Mouse (Mus musculus) layer of hippocampus, adult 9-11 months (tissue): ENCODE results near the gene Nlrx1.
A peak's percentile ranks its signal among the peaks of the same experiment; 100 is the strongest.
"Not testable (repeated sequence)": the region's sequence is repeated elsewhere in the genome, so short reads cannot be mapped to it uniquely, and the experiment has no call there.

ENCODE experiments used
- DNase-seq: peaks from one replicate; pipeline ENCODE4 v3.0.0; 2022

Gene Nlrx1

DNA sequence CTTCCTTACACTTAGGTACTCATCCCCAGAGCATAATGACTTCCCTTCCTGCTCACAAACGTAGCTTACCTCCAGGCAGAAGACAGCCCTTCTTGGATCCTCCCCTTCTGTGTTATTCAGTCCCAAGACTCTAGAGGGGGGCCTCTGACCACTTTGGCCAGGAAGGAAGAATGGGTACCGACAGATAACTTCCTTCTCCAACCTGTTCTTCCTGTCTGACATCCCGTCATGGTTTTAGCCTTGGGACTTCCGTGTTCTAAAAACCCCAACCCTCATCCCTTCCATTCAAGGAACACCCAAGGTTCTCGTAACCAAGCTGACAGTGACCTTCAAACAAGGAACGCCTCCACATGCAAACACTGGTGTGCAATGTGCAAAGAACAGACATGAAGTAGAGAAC, at the start of gene Nlrx1:
Nlrx1 (minus strand) TSS at position 168 of the 400 bp plus-strand sequence.
- no peak for DNase-seq

DNA sequence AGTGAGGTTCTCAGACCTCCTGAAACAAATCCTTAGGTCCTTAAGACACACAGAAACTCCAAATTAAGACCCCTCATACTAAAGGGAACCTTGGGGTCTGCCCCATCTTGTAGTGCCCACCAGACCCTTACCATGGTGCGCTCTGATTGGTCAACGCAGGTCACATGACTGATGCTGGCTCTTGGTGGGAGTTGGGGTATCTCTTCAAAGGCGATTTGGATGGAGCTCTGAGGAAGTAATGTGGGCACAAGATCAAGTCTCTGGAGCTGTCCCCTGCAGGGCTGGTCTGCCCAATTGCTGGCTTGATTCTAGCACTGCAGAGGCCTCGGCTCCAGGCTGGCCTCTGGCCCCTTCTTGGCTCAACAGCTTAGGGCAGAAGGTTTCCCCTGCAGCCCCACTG, 49.1 kb upstream of the Nlrx1 start:
- no peak for DNase-seq

DNA sequence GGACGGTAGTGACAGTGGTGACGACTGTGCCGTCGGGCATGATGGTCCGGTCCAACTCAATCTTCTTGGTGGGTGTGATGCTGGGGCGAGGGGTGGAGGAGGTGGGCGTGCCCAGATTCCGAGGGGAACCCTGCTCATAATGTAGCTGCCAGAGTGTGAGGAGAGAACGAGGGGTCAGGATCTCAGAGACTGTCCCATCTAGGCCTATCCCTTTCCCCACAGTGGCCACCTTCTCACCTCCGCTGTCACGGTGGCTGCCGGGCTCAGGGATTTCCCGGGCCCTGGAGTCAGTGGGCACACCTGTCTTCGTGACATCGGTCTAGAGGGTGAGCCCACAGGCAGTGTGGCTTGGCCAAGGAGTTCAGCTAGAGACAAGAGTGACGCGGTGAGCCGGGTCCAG, 46.5 kb upstream of the Nlrx1 start:
- DNase-seq, result no peak

DNA sequence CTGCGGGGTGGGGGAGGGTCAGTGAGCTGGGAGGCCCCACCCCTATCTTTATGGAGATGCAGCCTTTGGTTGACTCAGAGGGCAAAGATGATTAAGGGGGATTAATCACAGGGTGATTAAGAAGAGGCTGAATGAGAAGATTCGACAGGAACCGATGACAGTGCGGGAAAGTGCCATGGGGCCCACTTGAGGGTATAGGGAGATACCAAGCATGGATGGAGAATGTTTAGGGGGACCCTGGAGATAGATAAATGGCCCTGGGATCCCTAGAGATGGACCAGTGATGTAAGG, 45.8 kb upstream of the Nlrx1 start:
- no peak for DNase-seq

DNA sequence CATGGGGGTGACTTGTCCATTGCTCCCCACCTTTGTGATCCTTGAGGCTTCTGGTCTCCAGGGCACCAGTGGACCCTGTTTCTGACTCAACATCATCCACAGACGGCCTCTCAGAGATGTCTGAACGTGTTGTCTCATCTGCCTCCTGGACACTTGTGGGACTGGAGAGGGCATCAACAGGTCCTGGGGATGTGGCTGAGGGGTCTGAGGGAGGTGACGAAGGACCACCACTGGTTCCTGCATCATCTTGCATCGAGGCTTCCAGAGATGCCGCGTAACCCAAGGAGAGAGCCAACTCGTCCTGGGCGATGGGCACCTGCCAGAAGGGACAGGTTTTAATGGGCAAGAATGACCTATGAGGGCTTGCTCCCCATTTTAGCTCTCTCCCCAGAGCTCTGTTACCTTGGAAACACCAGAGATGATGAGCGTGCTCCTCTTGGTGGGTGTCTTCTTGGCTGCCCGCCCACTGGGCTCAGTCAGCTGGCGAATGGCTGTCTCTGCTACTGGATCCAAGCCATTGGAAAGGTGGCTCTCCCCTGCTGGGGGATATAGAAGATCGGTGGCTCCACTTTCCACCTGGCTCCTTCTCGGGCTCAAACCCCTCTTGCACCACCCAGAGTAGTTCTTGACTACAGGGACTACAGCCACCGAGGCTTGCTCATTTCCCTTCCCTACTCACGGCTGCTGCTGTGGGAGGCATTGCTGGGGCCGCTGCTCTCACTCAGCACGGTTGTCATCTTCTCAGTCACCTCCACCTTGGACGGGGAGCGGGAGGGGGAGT, 45.3 kb upstream of the Nlrx1 start:
- DNase-seq, result peak; percentile 85

DNA sequence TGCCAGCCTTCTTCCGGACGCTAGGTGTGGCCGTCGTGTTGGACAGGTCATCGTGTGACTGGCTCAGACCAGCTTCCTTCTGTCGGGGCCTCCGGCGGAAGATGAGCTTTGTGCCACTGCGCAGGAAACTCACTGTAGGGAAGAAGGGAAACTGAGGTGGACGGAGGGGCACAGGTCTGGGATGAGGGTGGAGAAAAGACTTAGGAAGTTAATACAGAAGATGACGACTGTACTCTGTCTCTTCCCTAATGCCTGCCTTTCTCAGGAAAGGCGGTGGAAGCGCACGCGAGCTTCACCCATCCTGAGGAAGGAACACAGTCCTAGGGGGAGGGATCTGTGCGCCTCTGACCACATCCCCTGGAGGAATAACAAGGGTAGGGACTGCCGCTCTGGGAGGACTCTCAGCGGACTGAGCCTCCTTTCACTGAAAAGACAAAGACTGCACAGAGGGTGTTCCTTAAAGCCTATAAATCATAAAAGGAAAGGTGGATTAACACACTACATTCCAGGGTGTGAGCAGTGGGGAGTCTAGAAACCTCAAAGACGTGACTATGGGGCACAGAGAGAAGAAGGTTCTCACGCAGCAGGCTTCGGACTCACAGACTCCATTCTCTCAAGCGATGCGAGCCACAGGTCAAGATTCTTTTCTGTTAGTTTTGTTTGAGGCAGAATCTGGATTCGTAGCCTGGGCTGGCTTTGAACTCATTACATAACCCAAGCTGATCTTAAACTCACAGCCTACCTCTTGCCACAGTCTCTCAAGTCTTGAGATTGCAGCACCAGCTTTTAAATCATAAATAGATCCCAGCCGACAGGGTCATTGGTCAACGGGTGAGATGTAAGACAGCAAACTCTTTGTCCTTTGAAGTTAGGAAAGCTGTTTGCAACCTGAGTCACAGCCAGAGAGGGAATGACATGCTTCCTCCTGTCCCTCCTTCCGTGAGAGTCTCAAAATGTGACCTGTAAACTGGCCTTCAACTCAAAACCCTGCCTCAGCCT, 43.0 kb upstream of the Nlrx1 start:
- no peak for DNase-seq

DNA sequence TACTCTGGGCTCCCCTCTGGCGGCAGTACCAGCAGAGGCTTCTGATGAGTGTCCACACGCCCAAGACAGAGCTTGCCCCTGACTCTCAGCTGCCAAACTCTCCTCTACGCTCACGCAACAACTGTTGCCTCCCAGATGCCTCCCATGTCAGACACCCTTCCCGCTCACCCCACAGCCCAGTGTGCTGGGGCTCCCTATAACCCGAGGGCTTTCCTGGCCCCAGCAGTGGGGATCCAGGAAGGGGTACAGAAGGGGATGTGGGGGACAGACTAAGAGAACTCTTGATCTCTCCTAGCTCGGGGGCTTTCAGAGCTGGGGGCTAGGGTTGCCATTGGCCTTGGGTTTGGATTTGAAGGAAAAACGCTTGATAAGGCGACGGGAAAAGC, 42.3 kb upstream of the Nlrx1 start:
- no peak for DNase-seq

DNA sequence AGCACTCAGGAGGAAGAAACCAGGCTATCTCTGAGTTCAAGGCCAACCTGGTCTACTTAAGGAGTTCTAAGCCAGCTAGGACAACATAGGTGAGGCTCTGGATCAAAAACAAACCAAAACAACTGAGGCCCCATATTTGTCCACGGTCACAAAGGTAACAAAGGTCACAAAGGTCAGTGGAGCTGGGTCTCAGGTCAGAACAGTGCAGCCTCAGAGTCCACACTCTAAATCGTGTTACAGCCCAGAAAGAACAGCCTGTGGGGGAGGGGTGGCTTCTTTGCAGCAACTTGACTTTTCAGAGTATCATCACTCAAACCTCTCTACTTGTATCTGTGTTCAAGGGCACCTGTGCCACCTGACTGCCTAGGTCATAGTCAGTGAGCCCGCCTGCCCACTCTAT, 41.4 kb upstream of the Nlrx1 start:
- DNase-seq, result no peak

DNA sequence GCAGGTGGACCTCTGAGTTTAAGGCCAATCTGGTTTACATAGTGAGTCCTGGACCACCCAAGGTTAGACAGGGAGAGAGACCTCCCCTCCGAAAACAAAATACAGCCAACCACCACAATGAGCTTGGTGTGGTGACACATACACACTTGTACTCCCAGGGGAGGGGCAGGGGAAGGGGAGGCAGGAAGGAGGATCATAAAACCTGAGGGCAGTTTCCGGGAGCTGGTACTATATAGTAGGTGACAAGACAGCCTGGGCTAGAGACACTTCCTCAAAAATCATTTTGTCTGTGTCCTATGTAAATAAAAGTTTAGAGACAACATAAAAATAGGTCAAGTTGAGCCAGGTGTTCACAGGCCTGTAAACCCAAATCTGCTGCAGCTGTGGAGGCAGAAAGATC, 38.8 kb upstream of the Nlrx1 start:
- no peak for DNase-seq

DNA sequence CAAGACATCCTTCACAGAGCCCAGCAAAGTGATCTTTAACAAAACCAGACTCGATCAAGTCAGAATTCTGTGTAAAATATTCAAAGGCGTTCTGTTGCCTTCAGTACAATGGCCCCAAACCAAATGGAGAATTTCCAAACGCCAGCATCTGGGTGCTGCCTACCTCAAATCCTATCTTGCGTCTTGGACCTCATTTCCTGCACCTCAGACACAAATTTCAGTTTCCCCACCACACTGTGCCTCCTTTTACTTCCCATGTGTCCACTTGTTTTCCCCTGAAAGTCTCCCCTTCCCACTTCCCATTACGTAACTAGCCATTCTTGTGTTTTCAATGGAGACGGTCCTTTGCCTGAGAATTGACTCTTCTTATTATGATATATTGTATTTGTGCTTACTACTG, 38.1 kb upstream of the Nlrx1 start:
- DNase-seq, result no peak

DNA sequence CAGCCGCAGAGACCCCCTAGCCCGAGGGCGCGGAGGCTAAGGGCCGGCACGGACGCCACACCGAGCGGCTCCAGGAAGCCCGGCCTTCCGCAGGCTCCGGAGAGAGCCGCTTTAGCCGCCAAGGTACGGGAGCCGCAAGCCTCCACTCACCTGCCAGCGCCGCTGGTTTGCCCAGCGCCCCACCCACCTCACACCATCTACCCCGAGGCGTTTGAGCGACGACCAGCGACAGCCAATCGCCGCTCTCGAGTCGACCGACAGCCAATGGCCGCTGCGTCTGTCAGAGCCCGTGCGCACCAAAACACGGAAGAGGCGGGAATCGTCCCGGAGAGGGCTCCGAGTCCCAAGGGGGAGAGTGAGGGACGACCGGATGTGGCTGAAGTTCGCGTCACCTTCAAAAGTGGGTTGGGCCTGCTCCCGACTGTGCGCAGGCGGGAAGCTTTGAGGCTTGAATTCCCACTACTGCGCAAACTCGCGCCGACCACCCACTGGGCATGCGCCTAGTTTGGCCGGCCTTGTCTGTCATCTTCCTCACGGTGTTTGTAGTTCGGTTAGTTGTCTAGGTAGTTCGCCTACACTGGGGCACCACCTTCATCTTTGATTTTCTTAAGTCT, 37.2 kb upstream of the Nlrx1 start, which contains the start of gene Hinfp:
Hinfp (minus strand) TSS at position 206 of the 614 bp plus-strand sequence.
- DNase-seq, result peak; percentile 99

DNA sequence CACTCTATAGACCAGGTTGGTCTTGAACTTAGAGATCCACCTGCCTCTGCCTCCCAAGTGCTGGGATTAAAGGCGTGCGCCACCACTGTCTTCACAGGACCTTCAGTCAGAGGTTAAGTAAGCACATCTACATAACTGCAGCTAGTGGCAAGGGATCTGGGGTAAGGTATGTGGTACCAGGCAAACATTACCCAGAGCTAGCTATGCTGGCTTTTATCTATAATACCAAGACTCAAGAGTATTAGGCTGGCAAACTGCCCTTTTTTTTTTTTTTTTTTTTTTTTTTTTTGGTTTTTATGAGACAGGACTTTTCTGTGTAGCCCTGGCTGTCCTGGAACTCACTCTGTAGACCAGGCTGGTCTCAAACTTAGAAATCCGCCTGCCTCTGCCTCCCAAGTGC, 31.6 kb upstream of the Nlrx1 start:
- not testable (repeated sequence) for DNase-seq

DNA sequence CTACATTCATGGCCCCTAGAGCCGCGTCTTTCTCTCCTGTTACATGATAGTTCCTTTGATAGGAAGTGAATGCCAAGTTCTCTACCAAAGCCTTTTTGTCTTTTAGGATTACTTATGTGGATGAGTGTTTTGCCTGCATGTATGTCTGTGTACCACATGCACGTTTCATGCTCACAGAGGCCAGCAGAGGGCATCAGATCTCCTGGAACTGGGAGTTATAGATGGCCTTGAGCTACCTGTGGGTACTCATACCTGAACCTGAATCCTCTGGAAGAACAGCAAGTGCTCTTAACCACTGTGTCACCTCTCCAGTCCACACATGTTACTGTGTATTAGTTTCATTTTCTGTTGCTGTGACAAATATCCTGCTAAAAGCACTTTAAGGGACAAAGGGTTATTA, 24.1 kb upstream of the Nlrx1 start:
- DNase-seq, result no peak

DNA sequence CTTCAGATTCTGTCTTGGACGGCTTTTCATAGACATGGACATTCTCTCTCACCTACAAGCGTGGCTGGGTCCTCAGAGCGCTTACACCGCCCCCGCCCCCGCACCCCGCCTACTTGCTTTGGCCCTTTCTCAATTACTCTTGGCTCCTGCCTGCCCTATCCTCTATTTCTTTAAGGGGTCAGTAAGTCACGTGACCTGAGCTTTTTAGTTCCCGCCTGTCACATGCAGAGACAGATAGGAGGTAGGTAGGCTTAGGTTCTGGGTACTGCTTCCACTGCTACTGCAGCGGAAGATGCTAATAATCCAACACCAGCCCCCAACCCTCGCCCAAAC, 20.5 kb upstream of the Nlrx1 start:
- DNase-seq, result no peak

DNA sequence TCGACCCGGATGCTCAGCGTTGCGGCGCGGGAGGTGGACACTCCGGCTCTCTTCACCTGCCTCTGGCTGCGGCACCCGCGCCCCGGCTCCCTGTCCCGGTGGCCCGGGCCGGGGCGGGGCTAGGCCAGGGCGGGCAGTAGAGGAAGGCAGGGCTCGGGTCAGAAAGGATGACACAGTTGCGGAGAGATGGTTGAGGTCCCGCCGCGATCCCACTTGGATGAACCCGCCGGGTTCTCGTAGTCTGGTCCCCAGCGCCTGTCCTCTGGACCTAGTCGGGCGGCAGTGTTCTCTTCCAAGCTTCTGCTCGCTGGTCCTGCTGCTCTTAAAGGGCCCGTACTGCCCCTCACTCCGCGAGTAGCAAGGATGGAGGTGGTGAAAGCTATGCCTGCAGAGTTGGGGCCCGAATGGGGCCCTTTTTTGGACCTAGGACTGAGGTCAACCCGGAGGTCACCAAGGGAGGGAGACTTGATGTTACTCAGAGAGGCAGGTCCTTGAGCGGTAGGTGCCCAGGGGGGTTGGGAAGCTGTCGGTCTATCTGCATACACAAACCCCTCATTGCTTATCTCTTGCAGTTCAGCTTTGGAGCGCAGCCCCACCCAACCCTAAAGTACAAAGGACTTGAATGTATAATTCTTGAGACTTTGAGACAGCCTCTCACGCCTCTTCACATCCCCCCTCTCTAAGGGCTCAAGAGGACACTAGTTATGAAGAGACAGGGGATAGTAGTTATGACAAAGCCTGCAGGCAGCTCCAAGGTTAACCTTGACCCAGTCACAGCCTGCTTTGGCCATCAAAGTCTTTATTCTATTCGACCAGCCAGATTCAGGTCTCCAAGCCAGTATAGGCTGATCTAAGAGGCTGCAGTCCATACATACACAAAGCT, 19.9 kb upstream of the Nlrx1 start, which contains the start of gene Abcg4:
Abcg4 (minus strand) TSS at position 540 of the 883 bp plus-strand sequence.
- peak; percentile 43 for DNase-seq

DNA sequence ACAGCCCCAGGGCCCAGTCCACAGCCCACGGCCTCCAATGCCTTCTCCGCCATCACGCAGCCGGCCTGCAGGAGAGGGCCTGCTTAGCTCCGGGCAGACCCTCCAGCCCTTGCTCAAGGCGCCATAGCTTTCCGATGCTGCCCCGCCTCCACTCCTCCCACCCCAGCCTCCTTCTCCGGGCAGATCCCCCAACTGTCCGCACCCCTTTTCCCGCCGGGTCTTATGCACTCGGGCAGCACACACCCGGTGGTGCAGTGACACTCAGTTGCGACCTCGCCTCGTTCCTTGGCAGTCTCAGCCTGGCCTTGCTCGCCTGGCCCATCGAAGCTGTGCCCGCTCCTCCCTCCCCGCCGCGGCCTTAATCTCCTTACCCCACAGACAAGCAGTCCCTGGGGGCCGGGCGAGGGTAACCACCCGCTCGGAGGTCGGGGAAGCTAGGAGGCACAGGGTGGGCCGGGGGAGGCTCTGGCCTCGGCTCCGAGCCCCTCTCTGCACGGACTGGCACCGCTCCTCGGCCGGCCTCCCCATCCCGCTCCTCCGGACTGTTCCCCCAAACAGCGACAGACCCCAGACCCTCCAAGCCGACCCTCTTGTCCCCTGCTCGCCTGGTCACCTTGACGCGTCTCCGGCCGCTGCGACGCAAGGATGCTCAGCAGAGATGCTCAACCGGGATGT, 19.1 kb upstream of the Nlrx1 start:
- no peak for DNase-seq

DNA sequence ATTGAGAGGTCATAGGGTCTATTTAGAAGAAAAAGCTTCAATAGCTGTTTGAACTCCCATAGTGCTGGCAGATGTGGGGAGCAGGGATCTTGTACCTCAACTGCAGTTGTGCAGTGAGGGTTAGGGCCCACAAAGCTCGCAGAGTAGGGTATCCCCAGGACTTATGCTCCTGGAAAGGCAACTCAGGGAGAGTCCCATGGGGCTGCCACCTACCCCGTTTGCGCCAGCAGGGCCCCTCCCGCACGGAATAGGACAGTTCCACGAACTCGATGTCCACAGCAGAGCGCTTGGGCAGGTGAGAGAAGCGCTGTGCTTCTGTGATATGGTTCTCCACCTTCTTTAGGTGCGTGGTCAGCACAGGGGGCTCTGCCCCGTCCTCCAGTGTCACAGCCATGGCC, 18.6 kb upstream of the Nlrx1 start:
- DNase-seq, result no peak

DNA sequence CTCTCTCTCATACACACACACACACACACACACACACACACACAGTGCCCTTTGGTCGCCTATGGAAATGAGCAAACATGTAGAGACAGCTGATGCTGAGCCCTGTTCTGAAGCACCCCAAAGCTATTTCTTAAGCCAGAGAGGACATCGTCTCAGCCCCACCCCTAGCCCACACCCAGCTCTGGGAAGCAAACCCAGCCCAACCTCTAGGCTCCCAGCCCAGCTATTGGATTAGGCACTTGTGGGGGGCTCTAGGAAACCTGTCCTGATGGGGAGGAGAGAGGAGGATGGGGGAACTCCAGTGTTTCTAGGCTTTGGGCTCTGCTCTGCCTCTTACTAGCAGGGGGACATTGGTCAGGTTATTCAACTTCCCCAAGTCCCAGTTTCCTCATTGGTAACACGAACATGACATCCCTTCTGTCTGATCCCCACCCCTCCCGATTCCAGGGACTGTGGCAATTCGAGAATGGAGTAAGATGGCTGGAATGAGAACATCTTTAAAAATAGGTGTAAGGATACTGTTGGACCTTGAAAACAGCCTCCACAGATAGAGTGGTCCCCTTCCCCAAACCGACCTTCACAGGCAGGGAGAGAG, 18.0 kb upstream of the Nlrx1 start:
- DNase-seq, result no peak

DNA sequence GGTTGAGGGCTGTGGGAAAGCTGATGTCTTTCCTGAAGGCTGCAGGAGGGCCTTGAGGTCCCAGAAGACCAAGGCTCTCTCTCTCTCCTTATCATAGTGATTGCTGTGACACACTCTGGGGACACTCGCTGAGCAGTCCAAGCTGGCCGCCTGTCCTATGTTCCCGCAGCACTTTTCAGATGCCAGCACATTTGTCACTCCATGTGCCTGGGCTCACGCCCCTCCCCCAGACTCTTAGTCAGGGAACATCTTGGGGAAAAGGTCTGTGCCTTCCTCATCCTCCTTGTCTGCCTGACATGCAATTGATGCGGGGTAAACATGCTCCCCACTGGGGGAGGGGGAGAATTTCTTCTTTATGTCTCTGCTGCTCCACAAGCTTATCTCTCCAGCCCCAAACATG, 14.8 kb upstream of the Nlrx1 start:
- DNase-seq, result peak; percentile 31

DNA sequence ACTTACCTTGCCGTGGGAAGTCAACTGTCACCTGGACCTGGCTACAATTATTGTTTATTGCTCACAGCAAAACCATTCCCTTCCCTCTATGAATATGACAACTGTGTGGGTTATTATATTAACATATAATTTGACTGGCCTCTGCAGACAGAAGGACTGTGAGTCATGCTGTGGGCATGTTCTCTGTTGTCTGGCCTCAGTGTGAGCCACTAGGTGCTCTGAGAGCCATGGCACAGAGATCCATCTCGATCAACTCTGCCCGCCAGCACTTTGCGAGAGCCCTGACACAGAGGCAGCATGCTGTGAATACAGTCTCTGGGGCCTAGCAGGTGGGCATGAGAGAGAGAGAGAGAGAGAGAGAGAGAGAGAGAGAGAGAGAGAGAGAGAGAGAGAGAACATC, 1.6 kb upstream of the Nlrx1 start:
- DNase-seq, result no peak

DNA sequence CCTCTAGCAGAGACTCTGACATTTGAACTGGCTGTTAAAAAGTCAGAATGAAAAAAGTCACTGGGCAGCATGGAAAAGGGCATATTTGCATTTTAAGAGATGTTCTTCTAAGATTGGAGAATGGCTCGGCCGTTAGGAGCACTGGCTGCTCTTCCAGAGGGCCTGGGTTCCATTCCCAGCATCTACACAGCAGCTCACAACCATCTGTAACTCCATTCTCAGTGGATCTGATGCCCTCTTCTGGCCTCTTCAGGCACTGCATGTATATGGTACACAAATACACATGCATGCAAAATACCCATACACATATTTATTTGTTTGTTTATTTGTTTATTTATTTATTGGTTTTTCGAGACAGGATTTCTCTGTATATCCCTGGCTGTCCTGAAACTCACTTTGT, 678 bp upstream of the Nlrx1 start:
- no peak for DNase-seq

DNA sequence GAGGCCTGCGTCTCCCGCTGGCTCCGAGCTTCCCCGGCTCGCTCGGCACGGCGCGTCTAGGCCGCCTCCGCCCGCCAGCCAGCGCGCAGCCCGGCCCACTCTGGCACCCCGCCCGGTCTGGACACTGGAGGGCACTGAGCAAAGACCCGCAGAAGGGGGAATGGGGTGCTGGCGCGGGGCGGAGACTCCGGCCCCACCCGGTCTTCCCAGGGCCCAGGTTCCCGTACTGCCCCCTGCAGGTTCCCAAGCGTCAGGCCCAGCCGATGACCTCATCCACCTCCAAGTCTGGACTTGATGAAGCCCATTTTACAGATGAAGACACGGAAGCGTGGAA, 405 bp downstream of the Nlrx1 start:
- DNase-seq, result peak; percentile 86
